8 mouse cellular contexts compared by ENCODE assay signal in genomic region chr10:94413770-94414651, GRCm38 (mm10).
DNase-seq lines count a peak whose midpoint lies in the region; ATAC-seq and TF ChIP-seq lines count a peak whose summit lies in the region.

No protein-coding gene starts in this region.

- ATAC-seq in heart, embryonic 12.5 days (ENCODE audit: insufficient number of reproducible peaks, low FRiP score): no peak
- peak; percentile 76 for ATAC-seq in forebrain, postnatal 0 days

- no peak for TF ChIP-seq EP300 in heart, adult 2 months (IDR thresholded peaks at IDR 0.05; ENCODE audit: insufficient read depth, low read depth, low read length)

- 45% methylated on average over 8 of the region's 8 CpGs for WGBS in heart, adult 2 months
- WGBS in heart, embryonic 12.5 days: 48% methylated on average over 8 of the region's 8 CpGs
- WGBS in forebrain, postnatal 0 days: 35% methylated on average over 8 of the region's 8 CpGs

- H3K27ac ChIP-seq in heart, adult 2 months: peak overlapping the region; percentile 21; the same call in 1 of the 2 replicates
- H3K27ac ChIP-seq in heart, embryonic 12.5 days (ENCODE audit: poor library complexity, severe bottlenecking): no peak overlapping the region
- peak overlapping the region; percentile 29 for H3K27ac ChIP-seq in forebrain, postnatal 0 days (ENCODE audit: low read depth, low read length)

- no peaks in the 10 kb centered on the region for H3K79me2 ChIP-seq in heart, adult 2 months (replicated peaks; ENCODE audit: control insufficient read depth, insufficient read depth, low read length)

- TF ChIP-seq POLR2A in heart, adult 2 months (IDR thresholded peaks at IDR 0.05; ENCODE audit: insufficient read depth, low read depth, low read length): no peak

- H3K9ac ChIP-seq in heart, adult 2 months (ENCODE audit: low read depth, low read length): no peak overlapping the region
- no peak overlapping the region for H3K9ac ChIP-seq in heart, embryonic 12.5 days
- H3K9ac ChIP-seq in forebrain, postnatal 0 days: peak overlapping the region; percentile 10

- DNase-seq in heart, adult 2 months: peak; percentile 24 to 43
- DNase-seq in brain, adult 2 months (ENCODE audit: low read depth, low spot score): peak; percentile 48
- peak; percentile 59 for DNase-seq in forebrain, postnatal 0 days
- DNase-seq in layer of hippocampus, adult 9-11 months: peak; percentile 39
- DNase-seq in skeletal muscle tissue, adult 2 months (ENCODE audit: low read depth, low spot score): peak; percentile 49
- DNase-seq in urinary bladder, postnatal 36 days (ENCODE audit: low spot score in 2 of 2): no peak
- no peak for DNase-seq in urinary bladder, postnatal 25 days (ENCODE audit: low spot score)

- no peaks in the 10 kb centered on the region for H3K27me3 ChIP-seq in heart, adult 2 months (ENCODE audit: control insufficient read depth, insufficient read depth, low read length)
- no peaks in the 10 kb centered on the region for H3K27me3 ChIP-seq in heart, embryonic 12.5 days (replicated peaks)
- no peaks in the 10 kb centered on the region for H3K27me3 ChIP-seq in forebrain, postnatal 0 days (ENCODE audit: insufficient read depth, low read length)

- H3K4me1 ChIP-seq in heart, adult 2 months (ENCODE audit: control insufficient read depth, insufficient read depth, low read length): peaks cover 15% of the 10 kb centered on the region
- peaks cover 22% of the 10 kb centered on the region for H3K4me1 ChIP-seq in heart, embryonic 12.5 days (replicated peaks)
- H3K4me1 ChIP-seq in forebrain, postnatal 0 days (ENCODE audit: insufficient read depth): peaks cover 4% of the 10 kb centered on the region

- no peak overlapping the region for H3K4me3 ChIP-seq in heart, adult 2 months
- H3K4me3 ChIP-seq in heart, embryonic 12.5 days: no peak overlapping the region
- no peak overlapping the region for H3K4me3 ChIP-seq in forebrain, postnatal 0 days (ENCODE audit: low read depth, low read length)

- no peak for TF ChIP-seq CTCF in heart, adult 2 months (IDR thresholded peaks at IDR 0.05)
- TF ChIP-seq CTCF in forebrain, postnatal 0 days (IDR thresholded peaks at IDR 0.05; ENCODE audit: low read depth): no peak

- H3K4me2 ChIP-seq in heart, embryonic 12.5 days: no peak overlapping the region
- no peak overlapping the region for H3K4me2 ChIP-seq in forebrain, postnatal 0 days (ENCODE audit: low read depth)

- intact Hi-C loops in heart, adult 2 months (cut with DNase I): no loop called here

- no peaks in the 10 kb centered on the region for H3K36me3 ChIP-seq in heart, adult 2 months (ENCODE audit: control insufficient read depth, insufficient read depth, low read length)
- H3K36me3 ChIP-seq in heart, embryonic 12.5 days: no peaks in the 10 kb centered on the region
- H3K36me3 ChIP-seq in forebrain, postnatal 0 days (ENCODE audit: insufficient read depth): no peaks in the 10 kb centered on the region

- no peaks in the 10 kb centered on the region for H3K9me3 ChIP-seq in heart, embryonic 12.5 days (replicated peaks)
- no peaks in the 10 kb centered on the region for H3K9me3 ChIP-seq in forebrain, postnatal 0 days (ENCODE audit: low read length)

Comparison
In these comparisons a context has a peak if more than half of its experiments do, and no peak if none do; other contexts are left out.
1. DNase-seq: peak in heart, adult 2 months (2 of 2), brain, adult 2 months (single experiment), forebrain, postnatal 0 days (single experiment), layer of hippocampus, adult 9-11 months (single experiment) and skeletal muscle tissue, adult 2 months (single experiment); none in urinary bladder, postnatal 36 days (0 of 2) and urinary bladder, postnatal 25 days (single experiment).